Mouse (Mus musculus) embryonic fibroblast, embryonic 13.5 days (primary cell): Measurements from ENCODE around the gene Ech1. TPM values are rescaled to one million over a fixed set of nuclear protein-coding genes. Genes with fewer than 3 reads are reported as not detected.

ENCODE experiments used
- H3K27ac ChIP-seq: 2 replicates; pipeline ENCODE4 v1.5.1; 2012; ENCODE audit warnings: low read length, control low read depth, inconsistent platforms; ENCODE audit not compliant: insufficient read depth
- H3K4me1 ChIP-seq: 2 replicates; pipeline ENCODE4 v1.6.1; 2011; ENCODE audit warnings: low read length; ENCODE audit not compliant: control insufficient read depth, insufficient read depth
- H3K4me3 ChIP-seq: 2 replicates; pipeline ENCODE4 v1.5.1; 2011; ENCODE audit warnings: mild to moderate bottlenecking, control low read depth, low read length; ENCODE audit not compliant: insufficient read depth
- CTCF ChIP-seq: IDR thresholded peaks from 2 replicates; pipeline ENCODE4 v1.5.1; 2011; ENCODE audit warnings: mild to moderate bottlenecking, control low read depth, low read length, moderate library complexity, borderline replicate concordance; ENCODE audit not compliant: insufficient read depth
- POLR2A ChIP-seq: IDR thresholded peaks from 2 replicates; pipeline ENCODE4 v1.6.1; 2011; ENCODE audit warnings: low read depth, mild to moderate bottlenecking, control low read depth, low read length, moderate library complexity
- polyA plus RNA-seq: library from polyadenylated mRNA; stranded (reverse); fragments of >200 nt; gene quantifications from 2 replicates; pipeline ENCODE4 v1.2.4, GENCODE M21; 2011; ENCODE audit warnings: low read depth; ENCODE audit not compliant: missing spikeins, insufficient read length

The Ech1 gene
- polyA plus RNA-seq, 1 experiment: 80.4 TPM

DNA sequence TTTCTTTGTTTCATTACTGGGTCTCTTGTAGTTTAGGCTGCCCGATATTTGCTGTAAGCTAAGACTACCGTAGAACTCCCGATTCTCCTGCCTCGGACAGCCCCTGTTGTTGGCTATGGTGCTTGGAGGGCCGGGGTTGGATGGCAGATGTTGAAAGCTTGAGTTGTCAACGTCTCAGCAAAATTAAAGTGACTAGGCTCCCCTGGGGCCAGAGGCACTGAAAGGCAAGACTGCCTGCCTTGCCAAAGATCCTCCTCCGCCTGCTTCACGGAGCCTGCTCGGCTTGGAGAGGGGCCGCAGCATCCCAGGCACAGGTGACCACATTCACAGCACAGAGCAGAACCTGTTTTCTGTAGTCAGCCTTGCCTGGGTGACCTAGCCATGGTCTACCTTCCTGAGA lies 55.5 kb downstream of the Ech1 start:
- H3K4me3 ChIP-seq: no peak overlapping the region
- H3K4me1 ChIP-seq: no peaks in the 10 kb centered on the region

DNA sequence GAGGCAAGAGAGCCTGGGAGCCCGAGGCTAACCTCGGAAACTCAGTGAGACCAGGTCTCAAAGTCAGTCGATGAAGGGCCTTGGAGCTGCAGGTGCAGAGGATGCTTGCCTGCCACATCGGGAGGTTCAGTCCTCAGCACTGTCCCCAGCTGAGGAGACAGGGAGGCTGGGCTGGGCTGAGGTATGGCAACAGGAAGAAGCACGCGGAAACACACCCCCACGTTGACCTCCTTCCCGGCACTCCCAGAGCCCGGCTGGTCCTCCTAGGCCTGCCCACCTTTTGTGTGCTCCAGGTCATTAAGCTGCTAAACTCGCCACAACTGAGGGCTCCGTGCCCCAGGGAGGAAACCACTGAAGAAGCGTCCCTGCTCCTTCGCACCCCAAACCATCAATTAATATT lies 56.2 kb downstream of the Ech1 start, which contains the start of gene Capn12:
Gene Capn12, plus strand, starts transcription at position 224 of the 400 bp plus-strand sequence.
- H3K27ac ChIP-seq: no peak within 1 kb of the TSS
- H3K4me1 ChIP-seq: no peaks in the 10 kb centered on the region
- H3K4me3 ChIP-seq: no peak within 1 kb of the TSS
- TF ChIP-seq CTCF: no peak
- no peak for TF ChIP-seq POLR2A

More for the DNA sequence above, 55.5 kb downstream of the Ech1 start:
- TF ChIP-seq CTCF (no peak), POLR2A (no peak)
- H3K27ac ChIP-seq: no peak overlapping the region

Other genes starting within 250 kb of the Ech1 start
- gene Samd4b, start 227.1 kb upstream of the Ech1 start, polyA plus RNA-seq: 65.7 and 69.3 TPM in 2 replicates
- 8.0 and 10.5 TPM in 2 replicates for gene Pak4, start 227.0 kb upstream of the Ech1 start, polyA plus RNA-seq
- gene Acp7, start 193.9 kb upstream of the Ech1 start, polyA plus RNA-seq: 1.8 TPM in 1 of 2 replicates, not detected in the other
- gene Fbxo27, start 132.4 kb upstream of the Ech1 start, polyA plus RNA-seq: 3.8 and 5.1 TPM in 2 replicates
- 16.3 and 18.4 TPM in 2 replicates for gene Fbxo17, start 108.4 kb upstream of the Ech1 start, polyA plus RNA-seq
- 30.9 and 50.8 TPM in 2 replicates for gene Mrps12, start 83.4 kb upstream of the Ech1 start, polyA plus RNA-seq
- 5.2 and 7.1 TPM in 2 replicates for gene Sars2, start 83.2 kb upstream of the Ech1 start, polyA plus RNA-seq
- not detected in 2 replicates for gene Ccer2, start 69.0 kb upstream of the Ech1 start, polyA plus RNA-seq
- gene Sirt2, start 58.5 kb upstream of the Ech1 start, polyA plus RNA-seq: 60.1 and 64.1 TPM in 2 replicates
- 13.8 and 15.0 TPM in 2 replicates for gene Nfkbib, start 57.7 kb upstream of the Ech1 start, polyA plus RNA-seq
- gene Rinl, start 36.2 kb upstream of the Ech1 start, polyA plus RNA-seq: 0.77 TPM in 1 of 2 replicates, not detected in the other
- 442 and 496 TPM in 2 replicates for gene Hnrnpl, start 16.7 kb upstream of the Ech1 start, polyA plus RNA-seq
- 1.4 and 6.5 TPM in 2 replicates for gene Lgals4, start 8.6 kb downstream of the Ech1 start, polyA plus RNA-seq
- gene Lgals7, start 38.6 kb downstream of the Ech1 start, polyA plus RNA-seq: 1.5 and 4.3 TPM in 2 replicates
- gene Capn12, start 56.2 kb downstream of the Ech1 start, polyA plus RNA-seq: 0.23 TPM in 1 of 2 replicates, not detected in the other
- gene Actn4, start 137.1 kb downstream of the Ech1 start, polyA plus RNA-seq: 446 and 575 TPM in 2 replicates
- gene Eif3k, start 156.6 kb downstream of the Ech1 start, polyA plus RNA-seq: 328 and 347 TPM in 2 replicates
- gene Map4k1, start 156.8 kb downstream of the Ech1 start, polyA plus RNA-seq: 2.0 and 2.2 TPM in 2 replicates